Mouse (Mus musculus) bone marrow macrophage, adult 2 months (primary cell): ENCODE data around the gene Atp11b. TPM values are rescaled to one million over a fixed set of nuclear protein-coding genes. Genes with fewer than 3 reads are reported as not detected.

ENCODE experiments used
- H3K27ac ChIP-seq: 2 replicates; pipeline ENCODE4 v1.5.1; 2012; ENCODE audit warnings: low read depth, low read length; ENCODE audit not compliant: insufficient read depth
- H3K4me1 ChIP-seq: 2 replicates; pipeline ENCODE4 v1.6.1; 2012; ENCODE audit warnings: low read length; ENCODE audit not compliant: control insufficient read depth, insufficient read depth
- H3K4me3 ChIP-seq: 2 replicates; pipeline ENCODE4 v1.5.1; 2012; ENCODE audit warnings: mild to moderate bottlenecking, low read length, moderate library complexity; ENCODE audit not compliant: insufficient read depth
- CTCF ChIP-seq: IDR thresholded peaks from 2 replicates; pipeline ENCODE4 v1.5.1; 2012; ENCODE audit warnings: low read depth, mild to moderate bottlenecking, low read length, moderate library complexity
- POLR2A ChIP-seq: IDR thresholded peaks from 2 replicates; pipeline ENCODE4 v1.6.1; 2012; ENCODE audit warnings: mild to moderate bottlenecking, low read depth, low read length, borderline replicate concordance
- polyA plus RNA-seq: library from polyadenylated mRNA; stranded (reverse); fragments of >200 nt; gene quantifications from 2 replicates; pipeline ENCODE4 v1.2.4, GENCODE M21; 2012; ENCODE audit not compliant: missing spikeins, insufficient read depth, insufficient read length

The Atp11b gene
- polyA plus RNA-seq: 40.3 and 42.1 TPM in 2 replicates

DNA sequence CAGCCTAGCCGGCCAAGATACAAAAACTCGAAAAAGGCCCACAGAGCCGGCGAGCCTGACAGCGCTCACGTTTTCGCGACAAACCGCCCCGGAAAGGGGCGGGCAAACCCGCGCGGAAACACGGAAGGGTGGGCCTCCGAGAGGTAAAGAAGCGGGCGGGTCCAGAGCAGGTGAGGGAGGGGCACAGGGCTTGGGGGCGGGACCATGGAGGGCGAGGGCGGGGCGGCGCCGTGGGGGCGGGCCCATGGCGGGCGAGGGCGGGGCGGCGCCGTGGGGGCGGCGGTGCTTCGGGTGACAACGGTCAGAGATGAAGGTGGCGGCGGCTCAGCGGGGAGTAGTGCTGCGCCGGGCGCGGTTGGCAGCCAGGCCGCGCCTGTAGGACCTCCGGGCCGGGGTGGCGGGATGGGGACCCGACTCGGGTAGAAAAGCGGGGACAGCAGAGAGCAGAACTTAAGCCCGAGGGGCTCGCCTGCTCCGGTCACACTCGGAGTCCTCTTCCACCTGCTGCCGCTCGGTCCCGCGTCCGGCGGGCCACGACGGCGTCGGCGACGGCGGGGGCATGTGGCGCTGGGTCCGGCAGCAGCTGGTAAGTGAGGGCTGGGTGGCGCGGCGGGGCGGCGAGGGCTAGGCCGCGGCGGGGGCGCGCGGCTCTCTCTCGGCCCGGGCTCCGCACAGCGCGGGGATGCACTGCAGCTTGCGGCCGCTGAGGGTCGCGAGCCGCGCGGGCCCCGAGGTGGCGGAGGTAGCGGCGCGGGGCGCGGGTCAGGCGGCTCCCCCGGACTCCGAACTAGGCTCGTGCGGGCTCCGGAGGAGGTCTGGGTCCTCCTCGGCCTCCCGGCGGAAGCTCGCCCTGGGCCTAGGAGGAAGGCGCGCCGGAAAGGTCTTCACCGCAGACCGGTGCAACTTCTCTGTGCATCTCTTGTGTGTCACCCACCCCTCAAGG is at the start of gene Atp11b:
Gene Atp11b, plus strand, starts transcription at position 282 of the 943 bp plus-strand sequence.
- H3K4me1 ChIP-seq: no peaks in the 10 kb centered on the region
- TF ChIP-seq CTCF (no peak), POLR2A (no peak; the same call in 1 of the 2 replicates)
- peak within 1 kb of the TSS; percentile 89 for H3K4me3 ChIP-seq
- peak within 1 kb of the TSS; percentile 55 for H3K27ac ChIP-seq

DNA sequence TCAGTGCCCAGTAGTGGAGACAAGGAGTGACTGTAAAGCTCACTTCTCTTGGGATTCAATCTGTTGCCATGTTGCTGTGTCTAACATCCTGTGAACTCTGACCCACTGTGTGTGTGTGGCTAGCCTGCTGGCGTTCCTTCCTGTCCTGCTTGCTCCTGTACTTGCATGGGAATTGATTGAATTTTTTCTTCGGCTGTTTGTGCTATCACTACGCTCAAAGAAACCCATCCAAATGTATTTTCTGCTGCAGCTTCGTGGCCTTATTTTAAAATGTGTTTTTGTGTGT is 49.6 kb upstream of the Atp11b start:
- TF ChIP-seq POLR2A (no peak), CTCF (no peak)
- Histone ChIP-seq H3K4me1 (no peaks in the 10 kb centered on the region), H3K4me3 (no peak overlapping the region), H3K27ac (no peak overlapping the region)

- TF ChIP-seq CTCF: no peak
- no peak for TF ChIP-seq POLR2A
- Histone ChIP-seq H3K4me3 (no peak overlapping the region), H3K27ac (no peak overlapping the region), H3K4me1 (peaks cover 5% of the 10 kb centered on the region; the same call in 1 of the 2 replicates)
These were observed 34.2 kb upstream of the Atp11b start for GRCm38 (mm10) chr3:35719531-35720205.

DNA sequence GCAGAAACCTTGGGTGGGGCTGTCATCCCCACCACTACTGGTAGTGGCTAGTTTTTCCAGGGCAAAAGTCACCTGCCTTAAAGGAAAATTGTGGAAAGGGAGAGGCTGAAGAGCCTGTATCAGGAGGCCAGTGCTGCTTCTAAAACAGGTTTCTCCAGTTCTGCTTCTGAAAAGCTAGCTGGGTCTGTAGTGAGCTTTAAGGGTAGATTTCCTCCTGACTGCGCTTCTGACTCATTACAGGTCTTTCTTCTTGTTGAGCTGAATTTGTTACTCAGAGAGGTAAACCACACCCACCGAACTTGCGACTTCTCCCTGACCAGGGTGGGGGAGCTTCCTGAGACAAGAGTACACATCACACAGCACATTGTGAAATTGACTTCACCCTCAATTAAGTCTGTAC is 33.1 kb upstream of the Atp11b start:
- Histone ChIP-seq H3K27ac (no peak overlapping the region), H3K4me1 (peaks cover 5% of the 10 kb centered on the region; the same call in 1 of the 2 replicates), H3K4me3 (no peak overlapping the region)
- TF ChIP-seq CTCF (no peak), POLR2A (no peak)

- TF ChIP-seq CTCF (no peak), POLR2A (no peak)
- no peak overlapping the region for H3K4me3 ChIP-seq
- peaks cover 5% of the 10 kb centered on the region; the same call in 1 of the 2 replicates for H3K4me1 ChIP-seq
- no peak overlapping the region for H3K27ac ChIP-seq
These were observed 32.0 kb upstream of the Atp11b start for GRCm38 (mm10) chr3:35721818-35722446.

DNA sequence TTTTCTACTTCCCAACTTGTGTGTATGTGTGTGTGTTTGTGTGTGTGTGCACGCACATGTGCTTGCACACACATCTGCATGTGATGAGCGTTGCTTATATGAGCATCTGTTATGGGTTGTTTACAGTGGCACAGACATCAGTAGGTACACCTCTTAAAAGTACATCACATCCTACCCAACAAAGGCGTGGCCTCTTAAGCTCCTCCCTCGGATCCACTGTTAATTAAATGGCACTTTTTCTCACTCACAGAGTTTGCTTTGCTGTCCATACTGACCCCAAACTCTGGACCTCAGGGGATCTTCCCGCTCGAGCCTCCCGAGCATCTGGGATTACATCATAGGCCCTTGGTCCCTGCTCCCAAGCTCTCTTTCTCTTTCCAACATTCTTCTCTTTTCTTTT is 31.1 kb upstream of the Atp11b start:
- TF ChIP-seq POLR2A (no peak), CTCF (no peak)
- H3K27ac ChIP-seq: no peak overlapping the region
- peaks cover 5% of the 10 kb centered on the region; the same call in 1 of the 2 replicates for H3K4me1 ChIP-seq
- H3K4me3 ChIP-seq: no peak overlapping the region

DNA sequence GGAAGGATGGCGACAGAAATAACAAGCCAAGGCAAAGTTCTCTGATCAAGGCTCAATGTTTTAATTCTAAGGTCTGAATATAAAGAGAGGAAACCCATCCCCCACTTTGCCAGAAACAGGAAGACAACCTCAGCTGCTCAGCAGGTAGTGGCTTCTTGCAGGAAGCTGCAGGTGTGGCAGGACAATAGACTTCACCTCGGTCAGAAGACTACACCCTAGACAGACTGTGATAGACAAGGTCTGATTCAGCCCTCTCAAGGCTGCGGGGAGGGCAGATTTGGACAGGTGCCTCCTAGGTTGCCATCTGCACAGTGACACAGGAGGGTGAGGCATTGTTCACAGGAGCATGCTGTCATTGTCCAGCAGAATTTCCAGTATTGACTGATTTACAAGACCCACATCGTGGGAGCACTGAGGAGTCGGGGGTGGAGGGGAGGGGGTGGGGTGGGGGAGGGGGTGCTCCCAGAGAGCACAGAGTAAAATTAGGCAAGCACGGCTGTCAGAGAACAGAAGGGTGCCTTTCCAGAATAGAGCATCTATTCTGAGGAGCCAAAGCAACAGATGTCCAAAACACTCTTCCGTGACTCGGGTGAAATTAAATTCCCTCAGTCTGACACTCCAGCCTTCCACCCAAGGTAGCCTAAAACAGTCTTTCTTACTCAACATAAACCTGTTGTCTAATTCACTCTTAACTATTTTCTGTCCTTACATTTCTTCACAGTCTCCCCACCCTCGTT is 30.2 kb upstream of the Atp11b start:
- no peak overlapping the region for H3K4me3 ChIP-seq
- H3K27ac ChIP-seq: no peak overlapping the region
- TF ChIP-seq POLR2A (no peak), CTCF (no peak)
- H3K4me1 ChIP-seq: peaks cover 5% of the 10 kb centered on the region; the same call in 1 of the 2 replicates

GRCm38 (mm10) chr3:35725096-35725495 is 28.8 kb upstream of the Atp11b start:
- Histone ChIP-seq H3K4me3 (no peak overlapping the region), H3K27ac (no peak overlapping the region), H3K4me1 (peaks cover 5% of the 10 kb centered on the region; the same call in 1 of the 2 replicates)
- TF ChIP-seq CTCF (no peak), POLR2A (no peak)

DNA sequence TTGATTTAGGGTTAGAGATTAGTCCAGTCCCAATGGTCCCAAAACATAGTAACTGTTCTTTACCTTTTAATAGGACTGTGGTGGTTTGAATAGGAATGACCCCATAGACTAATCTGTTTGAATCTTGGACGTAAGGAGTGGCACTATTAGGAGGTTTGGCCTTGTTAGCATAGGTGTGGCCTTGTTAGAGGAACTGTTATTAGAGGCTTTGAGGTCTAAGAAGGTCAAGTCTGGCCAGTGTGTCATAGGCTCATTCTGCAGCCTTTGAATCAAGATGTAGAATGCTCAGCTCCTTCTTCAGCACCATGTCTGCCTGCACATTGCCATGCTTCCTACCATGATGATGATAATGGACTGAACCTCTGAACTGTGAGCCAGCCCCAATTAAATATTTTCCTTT is 27.0 kb upstream of the Atp11b start:
- Histone ChIP-seq H3K4me1 (no peaks in the 10 kb centered on the region), H3K27ac (no peak overlapping the region), H3K4me3 (no peak overlapping the region)
- TF ChIP-seq POLR2A (no peak), CTCF (no peak)
